ENCODE assay signal across 22 mouse cellular contexts in genomic region chr9:43074611-43075010, GRCm38 (mm10). TPM values are rescaled to one million over a fixed set of nuclear protein-coding genes. Genes with fewer than 3 reads are reported as not detected.
DNase-seq lines count a peak whose midpoint lies in the region; ATAC-seq and TF ChIP-seq lines count a peak whose summit lies in the region.
"Had no signal": no experiment of that assay in that cellular context is flagged by ENCODE, and none has a peak within 500 bp of the region (broad histone marks: within the 10 kb centered on the region; RNA-seq: fewer than 3 reads in every experiment).

No protein-coding gene starts in this region.

- H3K4me1 ChIP-seq in midbrain, embryonic 11.5 days (ENCODE audit: control insufficient read depth, insufficient read depth, low read length): peaks cover 8% of the 10 kb centered on the region
- peaks cover 20% of the 10 kb centered on the region for H3K4me1 ChIP-seq in midbrain, embryonic 10.5 days
- no peaks in the 10 kb centered on the region for H3K4me1 ChIP-seq in MEL (ENCODE audit: control insufficient read depth in 1 of 2, insufficient read depth in 2 of 2, low read length in 2 of 2)
- H3K4me1 ChIP-seq in stomach, postnatal 0 days (replicated peaks; ENCODE audit: control insufficient read depth, insufficient read depth): 0 out of 2 replicates have a peak, but pooled peaks cover 4% of the 10 kb centered on the region

- no peaks in the 10 kb centered on the region for H3K36me3 ChIP-seq in midbrain, embryonic 11.5 days (ENCODE audit: control insufficient read depth, insufficient read depth, low read length)
- H3K36me3 ChIP-seq in midbrain, embryonic 10.5 days: no peaks in the 10 kb centered on the region
- H3K36me3 ChIP-seq in MEL (ENCODE audit: control insufficient read depth in 1 of 2, insufficient read depth in 2 of 2, low read length in 2 of 2): peaks cover 2% of the 10 kb centered on the region in 2 experiments; a peak in 3 of 4 replicates
- H3K36me3 ChIP-seq in stomach, postnatal 0 days (ENCODE audit: control insufficient read depth, insufficient read depth, low read length): no peaks in the 10 kb centered on the region
- H3K36me3 ChIP-seq: embryonic facial prominence, embryonic 10.5 days; embryonic facial prominence, embryonic 12.5 days; forebrain, embryonic 15.5 days had no signal

- no peak overlapping the region for H3K27ac ChIP-seq in midbrain, embryonic 11.5 days (ENCODE audit: low read depth, low read length)
- no peak overlapping the region for H3K27ac ChIP-seq in midbrain, embryonic 10.5 days (replicated peaks)
- no peak overlapping the region for H3K27ac ChIP-seq in MEL (ENCODE audit: control insufficient read depth, low read depth, low read length)
- H3K27ac ChIP-seq in stomach, postnatal 0 days (replicated peaks): no peak overlapping the region
- H3K27ac ChIP-seq: embryonic facial prominence, embryonic 10.5 days; embryonic facial prominence, embryonic 12.5 days; forebrain, embryonic 13.5 days; forebrain, embryonic 15.5 days had no signal

- H3K27me3 ChIP-seq in midbrain, embryonic 11.5 days (ENCODE audit: control insufficient read depth, insufficient read depth, low read length): no peaks in the 10 kb centered on the region
- no peaks in the 10 kb centered on the region for H3K27me3 ChIP-seq in midbrain, embryonic 10.5 days (ENCODE audit: low read depth, poor library complexity, severe bottlenecking)
- H3K27me3 ChIP-seq in MEL (ENCODE audit: control insufficient read depth in 1 of 2, insufficient read depth in 2 of 2, low read length in 2 of 2): no peaks in the 10 kb centered on the region
- H3K27me3 ChIP-seq in stomach, postnatal 0 days (ENCODE audit: control insufficient read depth, insufficient read depth, low read length): no peaks in the 10 kb centered on the region
- H3K27me3 ChIP-seq: embryonic facial prominence, embryonic 12.5 days; forebrain, embryonic 13.5 days; forebrain, embryonic 15.5 days; Patski had no signal

- no peak overlapping the region for H3K4me2 ChIP-seq in midbrain, embryonic 11.5 days
- no peak overlapping the region for H3K4me2 ChIP-seq in stomach, postnatal 0 days (replicated peaks; ENCODE audit: low read depth)
- H3K4me2 ChIP-seq: embryonic facial prominence, embryonic 12.5 days; forebrain, embryonic 13.5 days; forebrain, embryonic 15.5 days had no signal

- H3K79me2 ChIP-seq in MEL (ENCODE audit: control insufficient read depth, insufficient read depth, low read length, poor library complexity): peaks cover 30% of the 10 kb centered on the region

- TF ChIP-seq EP300 in MEL (IDR thresholded peaks at IDR 0.05; ENCODE audit: low read depth in 1 of 2, low read length in 2 of 2): no peak
- no peak for TF ChIP-seq EP300 in stomach, postnatal 0 days (optimal IDR thresholded peaks at IDR 0.05)

- peak; percentile 51 for DNase-seq in midbrain, embryonic 11.5 days (ENCODE audit: low spot score, missing footprints)
- DNase-seq in midbrain, embryonic 10.5 days (ENCODE audit: low spot score): no peak
- DNase-seq in MEL (ENCODE audit: low read depth, low spot score): peak; percentile 47
- no peak for DNase-seq in stomach, postnatal 0 days (ENCODE audit: low spot score)
- DNase-seq in MN1 (ENCODE audit: low spot score): no peak
- DNase-seq in adrenal gland, postnatal 14 days: no peak
- DNase-seq in gastrocnemius, postnatal 25 days: no peak
- DNase-seq: adrenal gland, adult 8-10 months; adrenal gland, postnatal 25 days; cerebellum, adult 11 months; cerebellum, adult 18-20 months; cerebellum, adult 8-10 months; cerebellum, postnatal 10 days; cerebellum, postnatal 25 days; forebrain, postnatal 0 days had no signal

- H3K4me3 ChIP-seq in midbrain, embryonic 11.5 days (ENCODE audit: low read depth, low read length): no peak overlapping the region
- no peak overlapping the region for H3K4me3 ChIP-seq in midbrain, embryonic 10.5 days
- no peak overlapping the region for H3K4me3 ChIP-seq in MEL (ENCODE audit: control insufficient read depth in 1 of 2, insufficient read depth in 1 of 2, low read depth in 2 of 2, low read length in 2 of 2)
- no peak overlapping the region for H3K4me3 ChIP-seq in stomach, postnatal 0 days (ENCODE audit: low read depth, low read length)
- H3K4me3 ChIP-seq: embryonic facial prominence, embryonic 10.5 days; embryonic facial prominence, embryonic 12.5 days; forebrain, embryonic 13.5 days; forebrain, embryonic 15.5 days had no signal

- no peaks in the 10 kb centered on the region for H3K9me3 ChIP-seq in midbrain, embryonic 11.5 days (ENCODE audit: control insufficient read depth, low read length)
- no peaks in the 10 kb centered on the region for H3K9me3 ChIP-seq in midbrain, embryonic 10.5 days (replicated peaks)
- H3K9me3 ChIP-seq in MEL (replicated peaks; ENCODE audit: insufficient read depth, low read length): no peaks in the 10 kb centered on the region
- H3K9me3 ChIP-seq in stomach, postnatal 0 days (ENCODE audit: control insufficient read depth, low read length): no peaks in the 10 kb centered on the region
- H3K9me3 ChIP-seq: embryonic facial prominence, embryonic 10.5 days; embryonic facial prominence, embryonic 12.5 days; forebrain, embryonic 13.5 days; forebrain, embryonic 15.5 days had no signal

- H3K9ac ChIP-seq in midbrain, embryonic 11.5 days (ENCODE audit: low read length): no peak overlapping the region
- H3K9ac ChIP-seq in MEL (ENCODE audit: control insufficient read depth, low read depth, low read length, poor library complexity, severe bottlenecking): no peak overlapping the region
- no peak overlapping the region for H3K9ac ChIP-seq in stomach, postnatal 0 days (ENCODE audit: low read length)
- H3K9ac ChIP-seq: embryonic facial prominence, embryonic 12.5 days; forebrain, embryonic 13.5 days; forebrain, embryonic 15.5 days; forebrain, postnatal 0 days had no signal

- TF ChIP-seq RAD21 in MEL (IDR thresholded peaks at IDR 0.05; ENCODE audit: low read depth, low read length): no peak

- TF ChIP-seq CTCF in MEL (IDR thresholded peaks at IDR 0.05 in 2 of 3, conservative IDR thresholded peaks at IDR 0.05 in 1 of 3; ENCODE audit: control insufficient read depth in 1 of 3, insufficient read depth in 1 of 3, low read depth in 2 of 3, low read length in 3 of 3, poor library complexity in 1 of 3, severe bottlenecking in 1 of 3): no peak
- no peak for TF ChIP-seq CTCF in stomach, postnatal 0 days (IDR thresholded peaks at IDR 0.05; ENCODE audit: low read depth)

- no peak for ATAC-seq in midbrain, embryonic 11.5 days (ENCODE audit: low FRiP score)
- ATAC-seq in megakaryocyte-erythroid progenitor cell, adult 5-6 weeks (replicated peaks; ENCODE audit: low FRiP score, low TSS enrichment, poor library complexity, severe bottlenecking): peak; percentile 85
- peak; percentile 57; the same call in 1 of the 2 replicates for ATAC-seq in stomach, postnatal 0 days (ENCODE audit: low FRiP score, low TSS enrichment)
- ATAC-seq: activated CD4-positive, CD25-positive, alpha-beta regulatory T cell, adult 4 months; forebrain, embryonic 13.5 days; forebrain, embryonic 15.5 days; forebrain, postnatal 0 days; Patski had no signal

- WGBS in midbrain, embryonic 11.5 days: 94% methylated on average over 1 of the region's 1 CpGs
- 86% methylated on average over 1 of the region's 1 CpGs for WGBS in midbrain, embryonic 10.5 days
- 88% methylated on average over 1 of the region's 1 CpGs for WGBS in stomach, postnatal 0 days

- TF ChIP-seq POLR2A in MEL (IDR thresholded peaks at IDR 0.05; ENCODE audit: control insufficient read depth in 1 of 2, insufficient read depth in 1 of 2, low read depth in 1 of 2, low read length in 2 of 2, poor library complexity in 1 of 2): no peak

TF ChIP-seq in MEL, 35 proteins besides CTCF, POLR2A, EP300 and RAD21 (continues in another document):
- TF ChIP-seq USF2 (IDR thresholded peaks at IDR 0.05; ENCODE audit: borderline replicate concordance in 1 of 2, insufficient read depth in 1 of 2, low read depth in 1 of 2, low read length in 2 of 2) (no peak), GATA1 (IDR thresholded peaks at IDR 0.05; ENCODE audit: low read depth, low read length) (no peak), ZMIZ1 (IDR thresholded peaks at IDR 0.05; ENCODE audit: low read depth, low read length) (no peak), TBP (IDR thresholded peaks at IDR 0.05; ENCODE audit: low read depth, low read length) (no peak), MXI1 (IDR thresholded peaks at IDR 0.05; ENCODE audit: low read depth, low read length) (no peak), MAZ (IDR thresholded peaks at IDR 0.05; ENCODE audit: low read depth, low read length) (no peak), MEF2A (IDR thresholded peaks at IDR 0.05; ENCODE audit: extremely low read depth, insufficient replicate concordance, low read depth, low read length, poor library complexity, severe bottlenecking) (no peak), USF1 (IDR thresholded peaks at IDR 0.05; ENCODE audit: low read depth, low read length) (no peak), NRF1 (IDR thresholded peaks at IDR 0.05; ENCODE audit: insufficient read depth, low read depth, low read length, poor library complexity, severe bottlenecking) (no peak)

RNA-seq across cellular contexts. Expression of gene Arhgef12, which starts 32.4 kb away (rescaled TPM):
- polyA plus RNA-seq in midbrain, embryonic 11.5 days (2014; fragmentation: Nextera tagmentation; extraction: Ambion mirVana): 9.2 and 10.0 TPM in 2 replicates
- 7.3 and 7.8 TPM in 2 replicates for polyA plus RNA-seq in midbrain, embryonic 10.5 days (2016; fragmentation: Nextera tagmentation; extraction: Ambion mirVana)
- total RNA-seq in MEL (2012; rRNA removed): 11.8 and 14.8 TPM in 2 replicates
- 10 to 100 TPM; 14.7 to 33.5 TPM for polyA plus RNA-seq in MEL (2012; ENCODE audit: insufficient read depth in 1 of 2, insufficient read length in 2 of 2, low read depth in 1 of 2, low replicate concordance in 2 of 2, missing spikeins in 1 of 2)
- 23.4 and 34.6 TPM in 2 replicates for total RNA-seq in megakaryocyte-erythroid progenitor cell, adult 5-6 weeks (2014; fragmentation: Nextera tagmentation)
- 17.3 and 18.5 TPM in 2 replicates for total RNA-seq in megakaryocyte-erythroid progenitor cell, adult 5-6 weeks (2017)
- 6.6 and 6.8 TPM in 2 replicates for polyA plus RNA-seq in stomach, postnatal 0 days (2015; fragmentation: Nextera tagmentation; extraction: Ambion mirVana)
- 115 and 123 TPM in 2 replicates for total RNA-seq in adrenal gland, postnatal 14 days (2021)
- 10 to 100 TPM; 49.0 to 51.4 TPM for total RNA-seq in gastrocnemius, postnatal 25 days (2021)

RNA-seq across cellular contexts. Expression of gene Tmem136, which starts 41.8 kb away (rescaled TPM):
- 13.9 and 17.5 TPM in 2 replicates for polyA plus RNA-seq in midbrain, embryonic 11.5 days (2014; fragmentation: Nextera tagmentation; extraction: Ambion mirVana)
- 12.6 and 16.3 TPM in 2 replicates for polyA plus RNA-seq in midbrain, embryonic 10.5 days (2016; fragmentation: Nextera tagmentation; extraction: Ambion mirVana)
- 0.42 and 0.62 TPM in 2 replicates for total RNA-seq in MEL (2012; rRNA removed)
- polyA plus RNA-seq in MEL (2012; ENCODE audit: insufficient read depth in 1 of 2, insufficient read length in 2 of 2, low read depth in 1 of 2, low replicate concordance in 2 of 2, missing spikeins in 1 of 2): 1 to 10 TPM in 1 of 2 experiments, not detected in 1; 2.0 TPM
- 0.76 TPM in 1 of 2 replicates, not detected in the other for total RNA-seq in megakaryocyte-erythroid progenitor cell, adult 5-6 weeks (2014; fragmentation: Nextera tagmentation)
- 3.4 TPM in 1 of 2 replicates, not detected in the other for total RNA-seq in megakaryocyte-erythroid progenitor cell, adult 5-6 weeks (2017)
- 1.8 and 2.1 TPM in 2 replicates for polyA plus RNA-seq in stomach, postnatal 0 days (2015; fragmentation: Nextera tagmentation; extraction: Ambion mirVana)
- 4.5 and 5.2 TPM in 2 replicates for total RNA-seq in adrenal gland, postnatal 14 days (2021)
- 1 to 10 TPM; 1.0 to 1.4 TPM for total RNA-seq in gastrocnemius, postnatal 25 days (2021)

Comparison
In these comparisons a context has a peak if more than half of its experiments do, and no peak if none do; other contexts are left out.
1. DNase-seq: peak in midbrain, embryonic 11.5 days (single experiment) and MEL (single experiment); none in midbrain, embryonic 10.5 days (single experiment), stomach, postnatal 0 days (single experiment), MN1 (single experiment), adrenal gland, postnatal 14 days (single experiment) and gastrocnemius, postnatal 25 days (single experiment).